Mouse (Mus musculus): ENCODE data around the gene Jun. TPM values are rescaled to one million over a fixed set of nuclear protein-coding genes. Genes with fewer than 3 reads are reported as not detected.

The Jun gene
- polyA plus RNA-seq, 1 experiment from 2014 or later: 25.6 TPM

DNA sequence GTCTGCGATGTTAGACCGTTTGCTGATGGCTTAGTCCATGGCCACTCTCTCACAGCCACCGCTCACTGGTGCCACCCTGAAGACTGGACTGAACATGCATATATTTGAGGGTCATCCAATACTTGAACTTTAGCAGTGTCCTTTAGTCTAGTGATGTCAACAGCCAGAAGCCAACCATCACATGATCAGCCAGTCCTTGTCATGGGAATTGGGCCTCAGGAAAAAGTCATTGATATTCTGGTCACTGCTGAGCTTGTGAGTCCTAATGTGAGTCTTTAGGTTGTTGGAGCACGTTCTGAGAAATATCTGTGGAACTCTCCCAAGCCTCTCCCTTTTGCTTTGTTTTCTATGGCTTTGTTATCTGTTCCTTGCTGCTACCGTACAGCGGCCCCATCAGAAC lies 43.3 kb upstream of the Jun start:
- Histone ChIP-seq H3K36me3 (ENCODE audit: control insufficient read depth, insufficient read depth, low read length) (no peaks in the 10 kb centered on the region), H3K27ac (ENCODE audit: low read depth, low read length) (no peak overlapping the region), H3K4me3 (ENCODE audit: low read depth, low read length) (no peak overlapping the region), H3K27me3 (ENCODE audit: control insufficient read depth, insufficient read depth, low read length) (no peaks in the 10 kb centered on the region), H3K9ac (ENCODE audit: low read depth, low read length) (no peak overlapping the region), H3K9me3 (ENCODE audit: control insufficient read depth, low read length) (no peaks in the 10 kb centered on the region), H3K4me2 (replicated peaks; ENCODE audit: low read depth, low read length) (no peak overlapping the region), H3K4me1 (replicated peaks; ENCODE audit: control insufficient read depth, insufficient read depth, low read length) (no peaks in the 10 kb centered on the region)
- ATAC-seq (ENCODE audit: low FRiP score): no peak
- WGBS: 94% methylated on average over 6 of the region's 6 CpGs
- DNase-seq (ENCODE audit: low spot score): no peak

DNA sequence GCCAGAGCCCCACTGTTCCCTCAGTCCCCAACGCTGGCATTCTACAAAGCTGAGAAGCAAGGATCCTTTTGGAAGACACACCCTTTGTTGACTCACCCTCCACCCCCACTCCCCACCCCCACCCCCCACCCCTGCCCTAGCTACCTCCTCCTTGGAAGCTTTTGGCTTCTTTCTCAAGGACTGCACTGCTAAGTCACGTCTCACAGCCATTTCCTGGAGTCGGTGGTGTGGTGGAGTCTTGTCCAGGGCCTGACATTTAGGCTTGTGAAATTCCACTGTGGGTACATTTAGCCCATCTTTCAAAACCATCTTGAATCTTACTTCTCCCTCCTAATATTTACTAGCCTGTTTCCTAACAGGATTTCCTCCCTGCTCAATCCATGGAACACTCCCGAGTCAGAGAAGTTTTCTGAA lies 42.7 kb upstream of the Jun start:
- Histone ChIP-seq H3K36me3 (ENCODE audit: control insufficient read depth, insufficient read depth, low read length) (no peaks in the 10 kb centered on the region), H3K4me1 (replicated peaks; ENCODE audit: control insufficient read depth, insufficient read depth, low read length) (no peaks in the 10 kb centered on the region), H3K4me3 (ENCODE audit: low read depth, low read length) (no peak overlapping the region), H3K27ac (ENCODE audit: low read depth, low read length) (no peak overlapping the region), H3K9me3 (ENCODE audit: control insufficient read depth, low read length) (no peaks in the 10 kb centered on the region), H3K4me2 (replicated peaks; ENCODE audit: low read depth, low read length) (no peak overlapping the region), H3K27me3 (ENCODE audit: control insufficient read depth, insufficient read depth, low read length) (no peaks in the 10 kb centered on the region), H3K9ac (ENCODE audit: low read depth, low read length) (no peak overlapping the region)
- DNase-seq (ENCODE audit: low spot score) (no peak), ATAC-seq (ENCODE audit: low FRiP score) (no peak)
- 53% methylated on average over 4 of the region's 4 CpGs for WGBS

DNA sequence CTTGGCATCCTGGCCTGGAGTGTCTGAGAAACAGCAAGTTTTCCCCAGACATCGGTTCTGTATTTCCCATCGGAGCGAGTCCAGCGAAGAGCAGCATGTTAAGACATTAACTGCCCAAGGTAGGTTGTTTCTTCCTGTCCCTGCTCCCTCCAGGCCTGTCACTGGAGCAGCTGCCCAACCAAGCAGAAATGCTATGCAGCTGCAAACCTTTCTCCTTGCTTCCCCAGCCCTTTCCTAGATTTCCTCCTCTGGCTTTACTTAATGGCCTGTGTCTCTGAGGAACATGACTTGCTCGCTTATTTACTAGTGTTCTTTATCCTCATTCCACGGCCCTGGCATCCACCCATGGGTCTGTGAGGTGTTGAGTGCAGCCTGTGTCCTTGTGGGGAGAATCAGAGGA lies 41.6 kb upstream of the Jun start:
- Histone ChIP-seq H3K27ac (ENCODE audit: low read depth, low read length) (no peak overlapping the region), H3K9ac (ENCODE audit: low read depth, low read length) (no peak overlapping the region), H3K9me3 (ENCODE audit: control insufficient read depth, low read length) (no peaks in the 10 kb centered on the region), H3K4me2 (replicated peaks; ENCODE audit: low read depth, low read length) (no peak overlapping the region), H3K4me1 (replicated peaks; ENCODE audit: control insufficient read depth, insufficient read depth, low read length) (no peaks in the 10 kb centered on the region), H3K4me3 (ENCODE audit: low read depth, low read length) (no peak overlapping the region), H3K36me3 (ENCODE audit: control insufficient read depth, insufficient read depth, low read length) (no peaks in the 10 kb centered on the region), H3K27me3 (ENCODE audit: control insufficient read depth, insufficient read depth, low read length) (no peaks in the 10 kb centered on the region)
- ATAC-seq (ENCODE audit: low FRiP score) (no peak), DNase-seq (ENCODE audit: low spot score) (no peak)
- WGBS: 83% methylated on average over 6 of the region's 6 CpGs

DNA sequence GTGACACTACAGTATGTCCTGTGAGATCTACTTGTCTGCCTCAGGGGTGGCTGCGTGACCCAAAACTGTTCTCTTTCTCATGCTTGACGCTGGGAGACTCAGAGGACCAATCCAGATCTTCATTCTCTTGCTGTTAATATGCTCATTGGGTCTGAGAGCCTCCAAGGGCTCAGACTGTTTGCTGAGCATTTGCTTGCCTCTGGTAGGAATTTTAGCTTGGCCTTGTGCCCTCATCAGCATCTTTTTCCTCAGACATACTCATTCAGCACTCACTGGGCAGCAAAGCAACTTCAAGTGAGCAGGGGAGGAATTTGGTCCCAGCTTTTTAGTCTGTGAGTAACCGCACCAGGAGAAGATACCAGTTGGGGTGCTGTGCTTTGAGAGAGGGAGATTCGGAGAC lies 40.5 kb upstream of the Jun start:
- H3K4me3 ChIP-seq (ENCODE audit: low read depth, low read length): no peak overlapping the region
- no peak overlapping the region for H3K9ac ChIP-seq (ENCODE audit: low read depth, low read length)
- no peaks in the 10 kb centered on the region for H3K27me3 ChIP-seq (ENCODE audit: control insufficient read depth, insufficient read depth, low read length)
- no peaks in the 10 kb centered on the region for H3K4me1 ChIP-seq (replicated peaks; ENCODE audit: control insufficient read depth, insufficient read depth, low read length)
- H3K36me3 ChIP-seq (ENCODE audit: control insufficient read depth, insufficient read depth, low read length): no peaks in the 10 kb centered on the region
- ATAC-seq (ENCODE audit: low FRiP score) (no peak), DNase-seq (ENCODE audit: low spot score) (no peak)
- no peak overlapping the region for H3K27ac ChIP-seq (ENCODE audit: low read depth, low read length)
- WGBS: 88% methylated on average over 4 of the region's 4 CpGs
- no peaks in the 10 kb centered on the region for H3K9me3 ChIP-seq (ENCODE audit: control insufficient read depth, low read length)
- H3K4me2 ChIP-seq (replicated peaks; ENCODE audit: low read depth, low read length): no peak overlapping the region

DNA sequence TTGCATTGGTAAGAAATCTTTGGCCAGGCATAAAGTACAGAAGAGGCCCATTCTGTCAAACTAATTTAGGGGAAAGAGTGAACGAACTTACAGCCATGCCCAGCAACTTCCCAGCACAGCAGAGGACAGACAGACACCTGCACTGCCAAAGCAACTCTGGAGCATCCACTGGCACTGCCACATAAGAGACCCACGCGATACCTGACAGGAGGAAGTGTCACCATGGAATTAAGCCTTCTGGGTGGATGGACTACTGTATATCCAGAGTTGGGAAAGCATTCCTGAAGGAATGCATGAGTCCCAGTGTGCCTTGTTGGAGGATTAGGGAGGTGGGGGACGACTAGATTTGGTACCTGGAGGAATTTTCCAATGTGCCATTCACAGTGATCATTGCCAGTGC lies 39.5 kb upstream of the Jun start:
- H3K27ac ChIP-seq (ENCODE audit: low read depth, low read length): no peak overlapping the region
- 84% methylated on average over 4 of the region's 4 CpGs for WGBS
- H3K9ac ChIP-seq (ENCODE audit: low read depth, low read length): no peak overlapping the region
- H3K36me3 ChIP-seq (ENCODE audit: control insufficient read depth, insufficient read depth, low read length): no peaks in the 10 kb centered on the region
- DNase-seq (ENCODE audit: low spot score) (no peak), ATAC-seq (ENCODE audit: low FRiP score) (no peak)
- H3K4me1 ChIP-seq (replicated peaks; ENCODE audit: control insufficient read depth, insufficient read depth, low read length): no peaks in the 10 kb centered on the region
- H3K4me2 ChIP-seq (replicated peaks; ENCODE audit: low read depth, low read length): no peak overlapping the region
- no peaks in the 10 kb centered on the region for H3K27me3 ChIP-seq (ENCODE audit: control insufficient read depth, insufficient read depth, low read length)
- no peaks in the 10 kb centered on the region for H3K9me3 ChIP-seq (ENCODE audit: control insufficient read depth, low read length)
- H3K4me3 ChIP-seq (ENCODE audit: low read depth, low read length): no peak overlapping the region

- Histone ChIP-seq H3K27me3 (ENCODE audit: control insufficient read depth, insufficient read depth, low read length) (no peaks in the 10 kb centered on the region), H3K4me2 (replicated peaks; ENCODE audit: low read depth, low read length) (no peak overlapping the region), H3K36me3 (ENCODE audit: control insufficient read depth, insufficient read depth, low read length) (no peaks in the 10 kb centered on the region), H3K4me1 (replicated peaks; ENCODE audit: control insufficient read depth, insufficient read depth, low read length) (no peaks in the 10 kb centered on the region), H3K4me3 (ENCODE audit: low read depth, low read length) (no peak overlapping the region), H3K27ac (ENCODE audit: low read depth, low read length) (no peak overlapping the region), H3K9ac (ENCODE audit: low read depth, low read length) (no peak overlapping the region), H3K9me3 (ENCODE audit: control insufficient read depth, low read length) (no peaks in the 10 kb centered on the region)
- ATAC-seq (ENCODE audit: low FRiP score) (no peak), DNase-seq (ENCODE audit: low spot score) (no peak)
Measured at GRCm38 (mm10) chr4:95089968-95090367, 37.9 kb upstream of the Jun start.

DNA sequence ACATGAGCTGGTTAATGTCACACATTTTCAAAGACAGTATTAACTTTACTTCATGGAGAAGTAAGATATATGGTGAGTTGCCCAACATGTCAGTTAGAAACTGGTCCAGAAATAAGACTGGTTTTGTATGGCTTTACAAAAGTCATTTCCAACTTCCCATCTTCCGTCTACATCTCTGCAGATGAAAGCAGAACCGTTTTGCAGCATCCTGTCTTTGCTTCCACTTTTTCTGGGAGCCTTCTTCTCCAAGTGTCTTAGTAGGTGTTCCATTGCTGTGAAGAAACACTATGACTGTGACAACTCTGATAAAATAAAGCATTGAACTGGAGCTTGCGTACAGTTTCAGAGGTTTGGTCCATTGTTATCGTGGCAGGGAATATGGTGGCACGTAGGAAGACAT lies 37.0 kb upstream of the Jun start:
- Histone ChIP-seq H3K9ac (ENCODE audit: low read depth, low read length) (no peak overlapping the region), H3K27ac (ENCODE audit: low read depth, low read length) (no peak overlapping the region), H3K27me3 (ENCODE audit: control insufficient read depth, insufficient read depth, low read length) (no peaks in the 10 kb centered on the region), H3K4me2 (replicated peaks; ENCODE audit: low read depth, low read length) (no peak overlapping the region), H3K36me3 (ENCODE audit: control insufficient read depth, insufficient read depth, low read length) (no peaks in the 10 kb centered on the region), H3K4me1 (replicated peaks; ENCODE audit: control insufficient read depth, insufficient read depth, low read length) (no peaks in the 10 kb centered on the region), H3K9me3 (ENCODE audit: control insufficient read depth, low read length) (no peaks in the 10 kb centered on the region), H3K4me3 (ENCODE audit: low read depth, low read length) (no peak overlapping the region)
- 94% methylated on average over 5 of the region's 5 CpGs for WGBS
- DNase-seq (ENCODE audit: low spot score): no peak
- no peak for ATAC-seq (ENCODE audit: low FRiP score)

DNA sequence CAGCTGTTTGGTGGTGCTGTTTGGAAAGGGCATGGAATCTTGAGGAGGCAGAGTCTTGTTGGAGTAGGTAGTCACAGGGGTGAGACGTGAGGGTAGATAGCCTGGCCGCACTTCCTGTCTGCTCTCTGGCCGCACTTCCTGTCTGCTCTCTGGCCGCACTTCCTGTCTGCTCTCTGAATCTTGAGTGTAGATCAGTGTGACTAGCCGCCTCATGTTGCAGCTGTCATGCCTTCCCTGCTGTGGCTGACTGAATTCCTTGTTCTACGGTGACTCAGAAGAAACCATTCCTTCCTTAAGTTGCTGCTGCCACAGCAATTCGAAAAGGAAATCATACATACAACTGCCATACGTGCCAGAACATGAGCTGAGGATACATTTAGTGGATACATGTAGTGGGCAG lies 31.9 kb upstream of the Jun start:
- 80% methylated on average over 8 of the region's 8 CpGs for WGBS
- ATAC-seq (ENCODE audit: low FRiP score) (no peak), DNase-seq (ENCODE audit: low spot score) (no peak)
- H3K4me3 ChIP-seq (ENCODE audit: low read depth, low read length): no peak overlapping the region
- no peaks in the 10 kb centered on the region for H3K9me3 ChIP-seq (ENCODE audit: control insufficient read depth, low read length)
- no peaks in the 10 kb centered on the region for H3K36me3 ChIP-seq (ENCODE audit: control insufficient read depth, insufficient read depth, low read length)
- no peak overlapping the region for H3K27ac ChIP-seq (ENCODE audit: low read depth, low read length)
- H3K4me1 ChIP-seq (replicated peaks; ENCODE audit: control insufficient read depth, insufficient read depth, low read length): no peaks in the 10 kb centered on the region
- no peak overlapping the region for H3K4me2 ChIP-seq (replicated peaks; ENCODE audit: low read depth, low read length)
- no peak overlapping the region for H3K9ac ChIP-seq (ENCODE audit: low read depth, low read length)
- no peaks in the 10 kb centered on the region for H3K27me3 ChIP-seq (ENCODE audit: control insufficient read depth, insufficient read depth, low read length)

DNA sequence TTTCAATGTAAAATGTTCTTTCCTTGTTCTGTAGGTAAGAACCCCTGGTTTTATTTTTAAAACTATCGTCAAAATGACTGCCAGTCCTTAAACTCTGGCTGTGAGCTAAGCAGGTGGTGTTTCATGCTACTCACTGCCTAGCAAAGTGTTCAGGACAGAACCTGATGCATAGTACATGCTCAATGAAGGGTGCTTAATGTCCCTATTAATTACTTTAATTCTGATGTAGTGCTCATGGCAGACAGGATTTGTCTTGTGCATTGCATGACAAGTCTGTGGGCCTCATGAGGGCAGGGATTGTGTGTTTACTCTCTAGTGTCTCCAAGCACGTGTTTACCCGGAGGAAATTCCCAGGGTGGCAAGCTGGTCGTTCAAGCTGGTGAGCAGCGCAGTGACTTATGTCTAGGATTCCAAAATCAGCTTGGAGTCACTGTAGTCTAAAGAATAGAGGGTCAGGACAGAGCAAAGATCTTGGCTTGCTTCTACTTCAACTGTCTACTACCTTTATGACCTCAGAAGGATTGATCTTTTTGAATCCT lies 31.2 kb upstream of the Jun start:
- Histone ChIP-seq H3K27ac (ENCODE audit: low read depth, low read length) (no peak overlapping the region), H3K4me3 (ENCODE audit: low read depth, low read length) (no peak overlapping the region), H3K36me3 (ENCODE audit: control insufficient read depth, insufficient read depth, low read length) (no peaks in the 10 kb centered on the region), H3K9me3 (ENCODE audit: control insufficient read depth, low read length) (no peaks in the 10 kb centered on the region), H3K9ac (ENCODE audit: low read depth, low read length) (no peak overlapping the region), H3K27me3 (ENCODE audit: control insufficient read depth, insufficient read depth, low read length) (no peaks in the 10 kb centered on the region), H3K4me1 (replicated peaks; ENCODE audit: control insufficient read depth, insufficient read depth, low read length) (no peaks in the 10 kb centered on the region), H3K4me2 (replicated peaks; ENCODE audit: low read depth, low read length) (no peak overlapping the region)
- WGBS: 84% methylated on average over 5 of the region's 5 CpGs
- no peak for DNase-seq (ENCODE audit: low spot score)
- ATAC-seq (ENCODE audit: low FRiP score): no peak

Measured in hindbrain, embryonic 11.5 days (tissue).